Mouse (Mus musculus) lung, postnatal 14 days (tissue): ENCODE data around the gene Irf7.
A peak's percentile ranks its signal among the peaks of the same experiment; 100 is the strongest.
"Not testable (repeated sequence)": the region's sequence is repeated elsewhere in the genome, so short reads cannot be mapped to it uniquely, and the experiment has no call there.

ENCODE experiments used
- DNase-seq: peaks from one replicate; pipeline ENCODE4 v3.0.0; 2021

Gene Irf7

GRCm38 (mm10) chr7:141270631-141271030, 4.3 kb upstream of the Irf7 start:
- no peak for DNase-seq

DNA sequence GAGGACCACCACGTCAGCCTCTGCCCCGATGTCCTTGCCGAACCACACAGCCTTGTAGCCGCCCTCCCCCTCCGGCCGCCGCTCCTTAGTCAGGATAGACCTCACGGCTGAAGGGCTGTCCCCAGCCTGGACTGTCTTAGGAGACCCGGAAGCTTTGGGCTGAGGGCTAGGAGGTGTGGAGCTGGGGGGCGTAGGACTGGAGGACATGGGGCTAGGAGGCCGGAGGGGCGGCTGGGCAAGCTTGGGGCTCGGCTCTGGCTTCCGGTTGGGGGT, 2.9 kb upstream of the Irf7 start:
- DNase-seq: no peak

DNA sequence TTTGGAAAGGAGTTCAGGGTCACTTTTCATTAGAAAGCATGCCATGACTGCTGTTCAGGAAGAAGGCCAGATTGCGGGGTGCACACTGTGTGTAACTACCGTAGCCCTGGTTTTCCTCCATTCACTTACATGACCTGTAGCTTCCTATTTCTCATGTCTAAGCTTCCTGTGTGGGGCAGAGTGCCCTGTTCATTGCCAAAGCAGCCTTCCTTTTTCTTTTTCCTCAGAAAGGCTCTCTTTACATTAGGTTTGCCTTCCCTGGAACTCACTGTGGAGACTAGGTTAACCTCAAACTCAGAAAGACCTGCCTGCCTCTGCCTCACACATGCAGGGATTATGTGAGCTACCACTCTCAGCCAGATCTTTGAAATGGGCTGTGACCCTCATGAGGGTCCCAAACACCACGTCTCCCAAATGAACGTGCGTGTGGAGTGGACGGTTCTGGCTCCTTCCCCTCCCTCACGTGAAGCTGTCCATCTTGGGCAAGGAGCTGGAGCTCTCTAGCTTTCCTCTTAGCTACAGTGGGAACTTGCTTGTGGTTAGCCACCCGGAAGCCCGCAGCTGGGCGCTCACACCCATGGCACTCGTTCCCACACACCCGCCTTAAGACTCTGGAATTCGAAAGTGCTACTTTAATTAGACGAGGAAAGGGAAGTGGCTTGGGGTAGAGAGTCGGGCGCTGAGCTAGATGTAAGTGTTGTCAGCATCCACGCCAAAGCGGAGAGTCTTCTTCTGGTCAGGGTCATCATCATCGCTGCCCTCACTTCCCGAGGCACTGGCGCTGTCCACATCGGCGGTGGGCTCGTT, 2.4 kb upstream of the Irf7 start:
- peak; percentile 32 for DNase-seq

- DNase-seq: no peak
Measured at GRCm38 (mm10) chr7:141265411-141265738, 906 bp downstream of the Irf7 start.

- DNase-seq: peak; percentile 52
Measured at GRCm38 (mm10) chr7:141264761-141265410, 1.4 kb downstream of the Irf7 start.

GRCm38 (mm10) chr7:141264041-141264700, 2.1 kb downstream of the Irf7 start:
- no peak for DNase-seq

- no peak for DNase-seq
Measured at GRCm38 (mm10) chr7:141263640-141264039, 2.6 kb downstream of the Irf7 start.

DNA sequence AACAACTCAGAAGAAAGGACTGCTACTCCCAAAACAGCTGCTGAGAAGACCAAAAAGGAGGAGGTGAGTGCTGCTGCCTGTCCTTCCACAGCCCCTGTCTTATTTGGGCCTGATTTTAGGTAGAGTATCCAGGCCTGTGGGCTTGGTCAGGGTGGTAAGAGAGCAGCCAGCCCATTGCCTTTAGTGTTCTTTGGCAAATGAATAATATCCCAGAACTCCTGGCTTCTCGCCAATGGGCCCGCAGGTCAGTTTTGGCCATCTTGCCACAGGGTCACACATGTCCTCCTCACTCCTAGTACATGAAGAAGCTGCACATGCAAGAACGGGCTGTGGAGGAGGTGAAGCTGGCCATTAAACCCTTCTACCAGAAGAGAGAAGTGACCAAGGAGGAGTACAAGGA, 4.8 kb downstream of the Irf7 start:
- no peak for DNase-seq

DNA sequence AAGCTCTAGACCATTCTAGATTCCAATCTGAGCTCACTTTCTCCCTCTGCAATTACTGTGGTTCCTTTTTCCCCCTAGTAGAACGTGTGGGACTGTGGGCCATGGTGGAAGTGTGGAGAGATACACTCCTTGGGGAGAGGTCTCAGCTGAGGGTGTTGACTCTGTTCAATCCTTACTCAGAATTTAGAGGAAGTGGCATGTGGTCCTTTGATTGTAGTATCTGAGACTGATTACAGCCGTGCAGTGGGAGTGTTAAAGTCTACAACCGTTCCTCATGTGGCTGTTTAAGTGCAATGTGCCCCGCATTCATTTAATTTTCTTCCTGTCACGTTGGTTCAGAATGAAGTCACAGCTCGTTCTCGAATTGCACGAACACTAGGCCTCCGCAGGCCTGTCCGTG, 10.1 kb downstream of the Irf7 start:
- DNase-seq: no peak

DNA sequence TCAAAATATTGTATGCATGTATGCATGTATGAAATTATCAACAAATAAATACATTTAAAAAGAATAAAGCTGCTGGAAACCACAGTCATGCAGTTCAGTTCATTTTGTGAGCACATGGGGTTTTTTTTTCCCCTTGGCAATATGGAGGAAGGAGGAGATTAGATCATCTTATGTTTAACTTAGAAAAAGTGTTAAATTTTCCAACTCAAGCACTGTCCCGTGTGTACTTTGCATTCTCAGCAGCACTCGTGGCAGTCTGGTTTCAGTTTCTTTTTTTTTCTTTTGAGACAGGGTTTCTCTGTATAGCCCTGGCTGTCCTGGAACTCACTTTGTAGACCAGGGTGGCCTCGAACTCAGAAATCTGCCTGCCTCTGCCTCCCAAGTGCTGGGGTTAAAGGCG, 15.8 kb downstream of the Irf7 start:
- not testable (repeated sequence) for DNase-seq

- no peak for DNase-seq
Measured at GRCm38 (mm10) chr7:141231551-141231950, 34.7 kb downstream of the Irf7 start.

GRCm38 (mm10) chr7:141231111-141231510, 35.2 kb downstream of the Irf7 start:
- DNase-seq: no peak

DNA sequence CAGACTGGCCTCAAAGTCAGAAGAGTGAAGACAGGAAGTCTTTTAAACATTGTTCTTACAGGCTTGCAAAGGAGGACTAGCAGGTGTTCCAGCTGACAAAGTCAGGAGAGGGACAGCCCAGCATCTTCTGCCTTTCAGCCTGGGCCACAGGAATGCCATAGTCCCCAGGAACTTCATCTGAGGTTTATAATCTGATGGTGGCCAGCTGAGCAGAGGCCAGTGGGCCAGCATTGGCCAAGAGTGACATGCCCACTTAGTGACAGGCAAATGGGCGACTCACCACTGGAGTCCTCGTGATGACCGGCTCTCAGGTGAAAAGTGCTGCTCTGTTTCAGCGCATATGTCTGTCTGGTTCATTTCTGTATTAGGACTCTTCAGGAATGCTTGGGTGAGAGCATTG, 35.7 kb downstream of the Irf7 start:
- DNase-seq: no peak

- DNase-seq: no peak
Measured at GRCm38 (mm10) chr7:141229702-141230101, 36.6 kb downstream of the Irf7 start.

DNA sequence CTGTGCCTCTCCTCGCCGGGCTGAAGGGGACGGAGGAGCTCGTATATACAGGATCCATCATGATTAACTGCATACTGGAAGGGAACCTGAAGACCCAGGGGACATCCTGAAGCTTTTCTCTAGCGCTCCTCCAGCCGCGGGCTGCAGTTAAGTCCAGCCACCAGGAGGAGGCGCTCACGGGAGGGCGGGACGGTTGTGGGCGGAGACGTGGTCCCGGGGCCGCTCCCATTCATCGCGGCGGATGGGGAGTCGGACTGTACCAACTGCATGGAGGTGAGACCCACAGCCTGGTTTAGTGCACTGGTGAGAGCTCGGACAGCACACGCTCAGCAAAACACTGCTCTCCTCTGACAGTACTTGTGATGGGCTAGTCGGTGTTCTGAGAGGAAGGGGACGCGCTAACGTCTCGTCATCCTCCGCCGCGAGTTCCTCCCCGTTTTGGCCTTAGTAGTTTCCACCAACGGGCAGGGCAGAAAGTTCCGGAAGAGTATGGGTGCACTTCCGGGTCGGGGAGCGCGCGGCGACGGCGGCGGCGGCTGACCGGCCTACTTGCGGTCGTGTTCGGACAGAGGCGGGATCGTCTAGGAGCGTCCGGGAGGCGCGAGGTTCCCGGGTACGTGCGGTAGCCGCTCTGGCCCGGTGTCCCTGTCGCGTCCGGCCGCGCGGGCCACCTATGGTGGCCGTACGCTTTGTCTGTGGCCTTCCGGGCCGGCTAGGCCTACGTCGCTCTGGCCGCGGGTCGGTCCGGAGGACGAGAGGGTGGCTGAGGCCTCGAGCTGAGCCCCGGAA, 37.8 kb downstream of the Irf7 start, which contains the start of gene Phrf1:
TSS of gene Phrf1 (plus strand) at position 506 of the 789 bp plus-strand sequence.
- DNase-seq: peak; percentile 96

- DNase-seq: no peak
Measured at GRCm38 (mm10) chr7:141227796-141228195, 38.5 kb downstream of the Irf7 start.

DNA sequence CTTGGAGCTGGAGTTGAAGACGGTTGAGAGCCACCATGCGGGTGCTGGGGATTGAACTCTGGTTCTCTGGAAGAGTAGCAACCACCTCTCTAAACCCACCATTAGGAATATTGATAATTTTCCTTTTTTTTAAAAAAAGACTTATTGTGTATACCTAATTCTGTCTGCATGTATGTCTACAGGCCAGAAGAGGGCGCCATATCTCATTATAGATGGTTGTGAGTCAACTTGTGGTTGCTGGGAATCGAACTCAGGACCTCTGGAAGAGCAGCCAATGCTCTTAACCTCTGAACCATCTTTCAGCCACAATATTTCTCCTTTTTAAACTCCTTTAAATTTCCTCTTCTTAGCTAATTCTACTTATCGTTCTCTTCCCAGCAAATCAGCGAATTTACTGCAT, 39.7 kb downstream of the Irf7 start:
- DNase-seq: no peak

GRCm38 (mm10) chr7:141222696-141223215, 43.5 kb downstream of the Irf7 start:
- no peak for DNase-seq

DNA sequence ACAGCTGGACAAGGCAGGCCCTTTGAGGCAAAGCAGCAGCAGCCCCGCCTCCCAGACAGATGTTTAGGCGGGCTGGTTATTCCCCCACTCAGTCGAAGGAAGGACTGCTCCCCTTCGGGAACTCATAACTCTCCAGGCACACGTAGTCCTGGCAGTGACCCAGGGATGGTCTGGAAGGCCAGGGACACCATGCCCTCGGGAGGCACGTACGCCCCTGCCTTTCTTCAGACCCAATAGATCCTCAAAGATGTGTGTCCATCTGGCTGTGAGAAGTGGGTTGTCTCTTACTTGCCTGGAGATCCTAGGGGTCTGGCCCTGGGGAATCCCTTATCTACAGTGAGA, 44.2 kb downstream of the Irf7 start:
- DNase-seq: no peak

DNA sequence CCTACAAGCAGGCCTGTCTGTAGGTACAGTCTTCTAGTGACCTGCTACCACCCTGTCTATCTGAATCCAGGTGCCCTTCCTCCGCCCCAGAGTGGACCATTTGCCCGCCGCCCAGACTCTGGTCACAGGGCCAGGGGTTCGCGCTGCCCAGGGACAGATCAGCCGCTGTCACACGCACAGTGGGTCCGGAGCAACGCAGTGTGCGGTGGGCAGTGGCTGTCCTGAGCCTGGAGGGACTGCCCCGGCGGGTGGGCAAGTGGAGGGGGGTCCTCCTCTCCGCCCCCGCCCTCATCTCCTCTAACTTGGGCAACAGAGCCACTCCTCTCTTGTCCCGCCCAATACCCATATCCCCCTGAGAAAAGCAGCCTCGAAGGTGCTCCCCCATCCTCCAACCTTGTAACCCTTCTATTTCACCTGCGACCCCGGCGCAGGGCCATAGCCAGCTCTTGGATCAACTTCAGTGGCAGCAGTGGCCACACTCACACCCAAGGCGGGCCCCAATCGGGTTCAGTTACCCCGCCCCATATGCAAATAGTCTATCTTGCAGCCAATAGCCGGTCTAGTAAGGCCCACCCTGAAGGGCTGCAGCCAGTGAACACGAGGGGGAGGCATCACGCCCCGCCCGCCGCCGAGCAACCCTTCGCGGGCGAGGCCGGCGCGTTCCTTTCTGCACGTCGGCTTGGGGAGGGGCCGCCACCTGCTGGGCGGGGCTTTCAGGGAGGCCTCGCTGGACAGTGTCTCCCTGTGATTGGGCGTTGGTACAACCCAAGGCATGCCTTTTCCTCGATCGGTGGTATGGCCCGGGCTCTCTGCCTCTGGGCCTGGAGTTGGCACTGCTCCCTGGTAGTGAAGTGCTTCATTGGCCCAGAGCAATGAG, 44.8 kb downstream of the Irf7 start:
- DNase-seq: peak; percentile 96

DNA sequence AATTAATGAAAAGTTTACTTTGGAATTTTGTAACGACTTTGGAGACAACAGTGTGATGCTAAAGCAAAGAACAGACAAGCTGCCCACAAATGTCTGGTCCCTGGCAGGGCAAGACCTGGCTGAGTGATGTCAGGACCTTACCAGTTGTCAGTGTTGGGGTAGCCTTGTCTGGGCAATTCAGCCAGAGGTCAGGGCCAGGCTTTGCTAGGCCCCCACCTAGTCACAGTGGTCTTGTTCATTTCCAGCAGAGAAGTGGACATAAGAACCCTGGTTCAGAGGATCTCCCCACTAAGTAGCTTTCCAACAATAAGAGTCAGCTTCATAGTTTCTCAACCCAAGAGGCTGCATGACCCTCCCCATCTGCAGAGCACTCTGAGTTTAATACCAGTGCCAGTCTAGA, 45.9 kb downstream of the Irf7 start:
- no peak for DNase-seq

DNA sequence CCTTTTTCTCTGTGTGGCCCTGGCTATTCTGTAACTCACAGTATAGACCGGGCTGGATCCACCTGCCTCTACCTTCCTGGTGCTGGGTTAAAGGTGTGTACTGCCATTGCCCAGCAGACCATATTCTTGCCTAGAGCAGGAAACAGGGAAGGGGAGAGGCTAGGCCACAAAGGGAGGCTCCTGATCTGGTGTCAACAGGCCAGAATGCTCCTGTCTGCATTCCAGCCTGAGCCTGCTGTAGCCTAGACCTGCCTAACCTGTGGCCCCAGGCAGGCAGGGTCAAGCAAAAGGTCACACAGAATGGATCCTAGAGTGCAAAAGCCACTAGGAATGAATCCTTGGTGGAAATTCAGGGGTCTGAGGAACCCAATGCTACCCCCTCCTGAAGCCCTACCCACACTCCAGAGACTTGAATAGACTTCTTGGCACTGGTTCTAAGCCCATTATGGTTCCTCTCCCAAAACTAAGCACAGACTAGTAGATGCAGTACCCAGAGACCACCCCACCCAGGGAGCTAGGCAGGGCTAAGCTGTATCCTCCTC, 46.7 kb downstream of the Irf7 start:
- no peak for DNase-seq
